Mouse (Mus musculus): ENCODE data around the gene Myof.
A peak's percentile ranks its signal among the peaks of the same experiment; 100 is the strongest.

Myof gene

GRCm38 (mm10) chr19:37860267-37860666, 183.1 kb downstream of the Myof start:
- no peak for DNase-seq

GRCm38 (mm10) chr19:37858406-37859081, 184.8 kb downstream of the Myof start:
- DNase-seq, result peak; percentile 10

- DNase-seq, result no peak
Observed at GRCm38 (mm10) chr19:37852056-37852455, 191.3 kb downstream of the Myof start.

GRCm38 (mm10) chr19:37851590-37852038, 191.8 kb downstream of the Myof start:
- DNase-seq, result peak; percentile 6
